Mouse (Mus musculus) lung, postnatal 0 days (tissue): ENCODE measurements around the gene Zswim4.

Experiments
- CTCF ChIP-seq: IDR thresholded peaks from 2 replicates; pipeline ENCODE4 v1.5.1; 2016; ENCODE audit warnings: antibody characterized with exemption, mild to moderate bottlenecking
- EP300 ChIP-seq: IDR thresholded peaks from 2 replicates; pipeline ENCODE4 v1.6.1; 2016; ENCODE audit warnings: antibody characterized with exemption, mild to moderate bottlenecking, control low read depth

DNA sequence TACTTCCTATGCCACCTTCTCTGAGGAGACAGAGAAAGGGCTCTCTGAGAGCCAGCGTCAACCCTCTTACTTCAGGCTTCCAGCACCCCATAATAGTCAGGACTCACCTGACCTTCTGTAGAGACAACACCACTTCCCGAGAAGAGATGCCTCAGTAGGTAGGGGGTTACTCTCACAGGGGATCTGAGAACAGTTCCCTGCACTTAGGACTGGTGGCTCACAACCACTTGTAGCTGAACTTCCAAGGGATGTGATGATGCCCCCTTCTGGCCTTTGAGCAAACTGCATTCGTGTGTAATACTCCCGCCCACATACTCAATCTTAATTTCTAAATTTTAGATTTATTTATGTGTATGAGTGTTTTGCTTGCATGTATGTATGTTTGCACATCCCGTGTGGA is 43.3 kb downstream of the Zswim4 start:
- TF ChIP-seq CTCF (peak; percentile 69), EP300 (no peak)
